Mouse (Mus musculus) forebrain, embryonic 12.5 days (tissue): ENCODE results near the gene Zfp408. TPM values are rescaled to one million over a fixed set of nuclear protein-coding genes. Genes with fewer than 3 reads are reported as not detected.

Experiments used
- ATAC-seq: fragments of 200-750 bp; cut with Nextera tagmentation; 2 replicates; pipeline ENCODE4 v1.8.0; 2017; ENCODE audit warnings: moderate TSS enrichment; ENCODE audit not compliant: low FRiP score
- H3K27ac ChIP-seq: fragments of 300-500 bp; sonication (generic); 2 replicates; pipeline ENCODE4 v1.5.1; 2016; ENCODE audit warnings: mild to moderate bottlenecking
- H3K27me3 ChIP-seq: fragments of 300-500 bp; sonication (generic); 2 replicates; pipeline ENCODE4 v1.6.1; 2016; ENCODE audit warnings: mild to moderate bottlenecking
- H3K36me3 ChIP-seq: fragments of 300-500 bp; sonication (generic); replicated peaks from 2 replicates; pipeline ENCODE4 v1.6.1; 2016; ENCODE audit warnings: mild to moderate bottlenecking
- H3K4me1 ChIP-seq: fragments of 300-500 bp; sonication (generic); 2 replicates; pipeline ENCODE4 v1.6.1; 2016
- H3K4me2 ChIP-seq: fragments of 300-500 bp; sonication (generic); 2 replicates; pipeline ENCODE4 v1.6.1; 2016; ENCODE audit warnings: mild to moderate bottlenecking, moderate library complexity
- H3K4me3 ChIP-seq: fragments of 300-500 bp; sonication (generic); replicated peaks from 2 replicates; pipeline ENCODE4 v1.5.1; 2016; ENCODE audit warnings: mild to moderate bottlenecking
- H3K9ac ChIP-seq: fragments of 300-500 bp; sonication (generic); 2 replicates; pipeline ENCODE4 v1.6.1; 2016; ENCODE audit warnings: mild to moderate bottlenecking
- H3K9me3 ChIP-seq: fragments of 300-500 bp; sonication (generic); 2 replicates; pipeline ENCODE4 v1.6.1; 2016
- WGBS: fragments of 180-500 bp; shearing (Covaris S2); methylation state at CpG from one replicate; pipeline ENCODE4 v1.1.7; 2016; 5-methylcytosine and 5-hydroxymethylcytosine counted together
- polyA plus RNA-seq: library from polyadenylated mRNA; unstranded; fragments of >200 nt; fragmentation: Nextera tagmentation; extraction: Ambion mirVana; gene quantifications from 2 replicates; pipeline ENCODE4 v1.2.1, GENCODE M21; 2016

The Zfp408 gene
- polyA plus RNA-seq, 1 experiment from 2014 or later = 8.9 TPM

GRCm38 (mm10) chr2:91669326-91669725, 19.7 kb upstream of the Zfp408 start:
- WGBS = 89% methylated on average over 8 of the region's 8 CpGs
- H3K27ac ChIP-seq = no peak overlapping the region
- no peak overlapping the region for H3K4me3 ChIP-seq
- H3K9ac ChIP-seq = no peak overlapping the region
- no peaks in the 10 kb centered on the region for H3K27me3 ChIP-seq
- H3K9me3 ChIP-seq = no peaks in the 10 kb centered on the region
- ATAC-seq = no peak
- no peaks in the 10 kb centered on the region for H3K4me1 ChIP-seq
- peaks cover 78% of the 10 kb centered on the region for H3K36me3 ChIP-seq
- no peak overlapping the region for H3K4me2 ChIP-seq

- no peak overlapping the region for H3K27ac ChIP-seq
- H3K4me2 ChIP-seq = no peak overlapping the region
- H3K27me3 ChIP-seq = no peaks in the 10 kb centered on the region
- H3K4me3 ChIP-seq = no peak overlapping the region
- no peaks in the 10 kb centered on the region for H3K4me1 ChIP-seq
- no peak for ATAC-seq
- peaks cover 82% of the 10 kb centered on the region for H3K36me3 ChIP-seq
- H3K9ac ChIP-seq = no peak overlapping the region
- no peaks in the 10 kb centered on the region for H3K9me3 ChIP-seq
- 77% methylated on average over 2 of the region's 2 CpGs for WGBS
These were observed 18.2 kb upstream of the Zfp408 start for GRCm38 (mm10) chr2:91667747-91668146.

GRCm38 (mm10) chr2:91666386-91666910, 16.9 kb upstream of the Zfp408 start:
- H3K4me3 ChIP-seq = no peak overlapping the region
- H3K9ac ChIP-seq = no peak overlapping the region
- no peak for ATAC-seq
- H3K36me3 ChIP-seq = peaks cover 77% of the 10 kb centered on the region
- H3K4me2 ChIP-seq = no peak overlapping the region
- H3K27me3 ChIP-seq = no peaks in the 10 kb centered on the region
- WGBS = 95% methylated on average over 6 of the region's 6 CpGs
- H3K9me3 ChIP-seq = no peaks in the 10 kb centered on the region
- H3K4me1 ChIP-seq = no peaks in the 10 kb centered on the region
- no peak overlapping the region for H3K27ac ChIP-seq

- Histone ChIP-seq H3K27me3 (no peaks in the 10 kb centered on the region), H3K9me3 (no peaks in the 10 kb centered on the region), H3K4me2 (no peak overlapping the region), H3K36me3 (peaks cover 64% of the 10 kb centered on the region), H3K27ac (no peak overlapping the region), H3K9ac (no peak overlapping the region), H3K4me3 (no peak overlapping the region), H3K4me1 (no peaks in the 10 kb centered on the region)
- ATAC-seq = no peak
These were observed 15.2 kb upstream of the Zfp408 start for GRCm38 (mm10) chr2:91664780-91665179.

DNA sequence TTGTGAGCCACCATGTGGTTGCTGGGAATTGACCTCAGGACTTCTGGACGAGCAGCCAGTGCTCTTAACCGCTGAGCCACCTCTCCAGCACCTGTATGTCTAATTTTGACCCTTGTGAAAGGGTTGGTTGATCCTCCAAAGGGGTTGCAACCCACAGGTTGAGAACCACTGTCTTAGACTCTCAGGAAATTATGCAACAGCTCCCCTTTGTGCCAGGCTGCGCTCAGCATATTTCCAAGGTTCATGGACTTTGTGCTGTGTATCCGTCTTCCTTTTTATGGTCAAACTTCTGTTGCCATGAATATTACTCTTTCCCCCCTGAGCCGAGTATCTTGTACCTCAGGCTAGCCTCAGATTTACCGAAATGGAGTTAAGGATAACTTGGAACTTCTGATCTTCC, 11.4 kb upstream of the Zfp408 start:
- H3K36me3 ChIP-seq = peaks cover 60% of the 10 kb centered on the region
- no peaks in the 10 kb centered on the region for H3K27me3 ChIP-seq
- ATAC-seq = no peak

DNA sequence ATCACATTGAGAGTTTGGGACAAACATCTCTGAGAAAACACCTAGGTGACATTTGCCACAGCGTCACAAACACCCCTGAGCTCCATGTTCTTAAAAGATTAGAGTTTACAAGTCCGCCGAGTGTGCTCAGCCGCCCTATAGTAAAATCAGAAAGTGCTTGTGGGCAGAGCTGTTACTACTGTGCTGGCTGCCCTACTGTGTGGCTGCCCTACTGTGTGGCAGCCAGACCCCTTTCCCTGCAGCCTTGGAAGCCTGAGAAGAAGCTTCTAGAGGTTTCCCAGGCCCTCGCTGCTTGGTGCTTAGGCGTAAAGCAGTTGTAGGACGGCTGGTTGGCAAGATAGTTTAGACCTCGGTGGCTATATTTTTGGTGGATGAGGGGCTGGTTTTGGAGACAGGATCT, 10.1 kb upstream of the Zfp408 start:
- Histone ChIP-seq H3K27ac (no peak overlapping the region), H3K9me3 (no peaks in the 10 kb centered on the region), H3K9ac (no peak overlapping the region), H3K4me2 (no peak overlapping the region), H3K27me3 (no peaks in the 10 kb centered on the region), H3K4me3 (no peak overlapping the region), H3K36me3 (peaks cover 66% of the 10 kb centered on the region), H3K4me1 (no peaks in the 10 kb centered on the region)
- WGBS = 96% methylated on average over 8 of the region's 8 CpGs
- no peak for ATAC-seq

More for the DNA sequence above, 11.4 kb upstream of the Zfp408 start:
- 91% methylated on average over 6 of the region's 6 CpGs for whole genome bisulfite sequencing
- Histone ChIP-seq H3K9ac (no peak overlapping the region), H3K4me3 (no peak overlapping the region), H3K4me2 (no peak overlapping the region), H3K27ac (no peak overlapping the region), H3K9me3 (no peaks in the 10 kb centered on the region), H3K4me1 (no peaks in the 10 kb centered on the region)

GRCm38 (mm10) chr2:91656774-91657173, 7.2 kb upstream of the Zfp408 start:
- no peaks in the 10 kb centered on the region for H3K27me3 ChIP-seq
- H3K36me3 ChIP-seq = peaks cover 51% of the 10 kb centered on the region
- H3K27ac ChIP-seq = no peak overlapping the region
- 74% methylated on average over 8 of the region's 8 CpGs for WGBS
- no peaks in the 10 kb centered on the region for H3K9me3 ChIP-seq
- no peak for ATAC-seq
- no peak overlapping the region for H3K9ac ChIP-seq
- H3K4me1 ChIP-seq = peaks cover 10% of the 10 kb centered on the region
- H3K4me2 ChIP-seq = no peak overlapping the region
- no peak overlapping the region for H3K4me3 ChIP-seq

- Histone ChIP-seq H3K9me3 (no peaks in the 10 kb centered on the region), H3K27me3 (no peaks in the 10 kb centered on the region), H3K36me3 (peaks cover 48% of the 10 kb centered on the region), H3K4me1 (peaks cover 16% of the 10 kb centered on the region), H3K4me2 (no peak overlapping the region), H3K4me3 (no peak overlapping the region), H3K27ac (no peak overlapping the region), H3K9ac (no peak overlapping the region)
- WGBS = 79% methylated on average over 6 of the region's 6 CpGs
- ATAC-seq = no peak
These were observed 6.2 kb upstream of the Zfp408 start for GRCm38 (mm10) chr2:91655827-91656226.

DNA sequence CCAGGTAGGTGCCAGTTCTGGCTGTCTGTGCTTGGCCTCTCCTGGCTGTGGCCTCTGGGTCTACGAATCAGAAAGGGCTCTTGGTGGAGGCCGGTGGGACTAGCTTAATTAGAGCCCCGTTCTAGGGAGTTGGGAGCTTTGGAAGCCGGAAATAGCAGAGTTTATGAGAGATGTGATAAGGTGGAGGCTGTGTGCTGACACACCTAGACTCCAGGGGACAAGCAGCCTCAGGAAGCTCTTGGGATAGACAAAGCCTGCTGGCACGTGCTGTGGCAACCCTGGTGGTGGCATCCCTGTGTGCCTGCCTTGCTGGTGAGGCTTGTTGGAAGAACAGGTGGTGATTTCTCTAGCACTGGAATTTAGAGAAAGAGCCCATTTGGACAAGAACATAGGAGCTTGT, 5.8 kb upstream of the Zfp408 start:
- Histone ChIP-seq H3K27ac (no peak overlapping the region), H3K27me3 (no peaks in the 10 kb centered on the region), H3K9me3 (no peaks in the 10 kb centered on the region), H3K9ac (no peak overlapping the region), H3K4me1 (peaks cover 20% of the 10 kb centered on the region), H3K4me2 (no peak overlapping the region), H3K4me3 (no peak overlapping the region), H3K36me3 (peaks cover 48% of the 10 kb centered on the region)
- ATAC-seq = no peak
- 91% methylated on average over 5 of the region's 5 CpGs for WGBS

DNA sequence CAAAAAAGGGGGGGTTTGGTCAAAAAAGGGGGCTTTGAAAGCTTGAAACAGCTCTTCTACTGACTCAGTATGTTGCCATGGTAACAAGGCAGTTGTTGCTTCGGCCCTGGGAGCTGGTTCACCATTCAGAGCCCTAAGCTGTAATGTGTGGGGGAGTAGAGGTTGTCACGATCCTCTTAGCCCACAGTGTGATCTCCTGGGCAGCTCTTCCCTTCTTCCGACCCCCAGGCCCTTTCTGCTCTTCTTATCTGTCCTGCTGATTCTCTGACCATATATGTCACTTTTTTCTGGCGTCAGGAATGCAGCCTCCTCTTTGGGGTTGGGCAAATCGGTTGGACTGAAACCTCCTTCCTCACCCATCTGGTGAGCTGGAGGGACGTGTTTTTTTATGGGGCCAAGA, 3.3 kb upstream of the Zfp408 start:
- Histone ChIP-seq H3K9ac (no peak overlapping the region), H3K36me3 (peaks cover 44% of the 10 kb centered on the region), H3K4me1 (peaks cover 29% of the 10 kb centered on the region), H3K4me3 (no peak overlapping the region), H3K9me3 (no peaks in the 10 kb centered on the region), H3K27ac (no peak overlapping the region), H3K27me3 (no peaks in the 10 kb centered on the region), H3K4me2 (no peak overlapping the region)
- ATAC-seq = no peak
- 57% methylated on average over 6 of the region's 6 CpGs for WGBS

DNA sequence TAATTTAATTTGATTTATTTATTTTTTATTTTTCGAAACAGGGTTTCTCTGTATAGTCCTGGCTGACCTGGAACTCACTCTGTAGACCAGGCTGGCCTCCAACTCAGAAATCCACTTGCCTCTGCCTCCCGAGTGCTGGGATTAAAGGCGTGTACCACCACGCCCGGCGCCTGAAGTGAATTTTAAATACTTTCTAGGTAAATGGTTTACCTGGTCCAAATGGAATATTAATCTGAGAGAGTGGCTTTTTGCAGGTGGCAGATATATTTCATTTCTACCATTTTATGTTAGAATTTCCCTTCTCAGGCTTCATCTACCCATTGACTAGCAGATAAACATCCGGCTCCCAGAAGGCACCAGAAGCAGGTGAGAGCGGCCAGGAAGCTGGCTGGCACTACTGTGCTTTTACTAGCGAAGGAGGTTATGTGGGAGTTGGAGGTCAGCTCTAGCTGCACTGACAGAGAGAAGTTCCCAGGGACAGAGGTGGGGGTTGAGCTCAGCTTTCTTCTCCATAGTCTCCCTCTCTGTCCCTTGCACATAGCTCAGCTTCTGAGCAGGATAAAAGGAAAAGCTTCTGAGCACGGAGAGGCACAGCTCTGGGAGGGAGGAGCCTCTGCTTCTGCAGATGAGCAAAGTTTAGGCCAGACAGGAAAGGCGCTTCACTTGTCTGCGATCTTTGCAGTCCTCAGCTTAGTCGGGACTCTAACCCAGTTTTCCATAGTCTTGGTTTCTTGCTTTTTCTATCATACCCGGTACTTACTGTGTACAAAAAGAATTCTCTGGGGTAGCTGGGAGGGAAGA, 2.1 kb upstream of the Zfp408 start:
- Histone ChIP-seq H3K9me3 (no peaks in the 10 kb centered on the region), H3K4me3 (no peak overlapping the region), H3K9ac (no peak overlapping the region), H3K27ac (no peak overlapping the region), H3K4me2 (no peak overlapping the region), H3K4me1 (peaks cover 33% of the 10 kb centered on the region), H3K27me3 (no peaks in the 10 kb centered on the region), H3K36me3 (peaks cover 44% of the 10 kb centered on the region)
- WGBS = 89% methylated on average over 14 of the region's 14 CpGs
- no peak for ATAC-seq

DNA sequence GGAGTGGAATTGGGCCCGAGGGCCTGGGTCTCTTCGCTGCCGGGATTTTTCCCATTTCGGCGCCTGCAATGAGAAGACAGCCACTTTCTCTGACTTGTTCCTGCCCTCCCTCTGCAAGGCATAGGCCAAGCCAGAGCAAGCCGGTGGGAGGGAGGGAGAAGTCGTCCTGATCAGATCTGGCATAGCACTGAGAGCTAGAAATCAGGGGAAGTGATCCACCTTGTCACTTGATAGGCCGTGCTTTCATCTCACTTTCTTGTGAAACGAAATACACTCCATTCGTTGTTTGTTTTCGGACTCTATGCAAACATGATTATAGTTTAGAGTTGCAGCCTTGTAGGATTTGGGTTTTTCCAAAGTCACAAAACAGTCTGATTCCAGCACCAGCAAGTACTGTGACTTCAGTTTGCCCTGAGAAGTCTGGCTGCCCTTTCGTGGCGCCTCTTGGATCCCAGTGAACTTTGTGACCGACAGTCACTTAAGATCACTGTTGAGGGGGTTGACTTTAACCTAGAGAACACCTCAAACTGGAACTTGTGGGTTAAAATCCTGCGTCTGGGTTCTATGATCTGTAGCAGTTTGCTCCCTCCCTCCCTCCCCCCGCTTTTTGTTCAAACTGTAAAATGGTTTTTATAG, 887 bp upstream of the Zfp408 start:
- Histone ChIP-seq H3K4me3 (peak overlapping the region; percentile 82), H3K4me2 (peak overlapping the region; percentile 96), H3K4me1 (peaks cover 33% of the 10 kb centered on the region), H3K9me3 (no peaks in the 10 kb centered on the region), H3K27ac (peak overlapping the region; percentile 74), H3K36me3 (peaks cover 44% of the 10 kb centered on the region), H3K27me3 (no peaks in the 10 kb centered on the region), H3K9ac (peak overlapping the region; percentile 73)
- WGBS = 18% methylated on average over 16 of the region's 16 CpGs
- ATAC-seq = peak; percentile 16

DNA sequence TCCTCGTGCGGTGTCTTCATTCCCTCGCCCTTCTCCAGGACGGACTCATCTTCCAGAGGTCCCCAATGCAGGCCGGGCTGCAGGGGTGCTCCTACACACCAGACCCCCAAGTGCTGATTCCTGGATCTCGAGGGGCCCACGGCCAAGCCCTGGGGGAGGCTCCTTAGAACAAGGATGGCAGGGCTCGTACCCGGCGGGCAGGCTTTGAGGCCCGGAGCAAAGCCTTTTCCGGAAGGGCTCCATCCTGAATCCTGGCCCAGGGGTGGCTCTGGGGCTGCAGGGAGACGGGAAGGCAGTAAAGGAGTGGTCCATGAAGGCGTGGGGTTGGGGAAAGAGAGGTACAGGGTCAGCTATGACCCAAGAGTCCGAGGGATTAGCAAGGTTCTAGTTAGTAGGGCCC, 439 bp downstream of the Zfp408 start:
- peak overlapping the region; percentile 96 for H3K4me2 ChIP-seq
- peak overlapping the region; percentile 82 for H3K4me3 ChIP-seq
- peak overlapping the region; percentile 95 for H3K9ac ChIP-seq
- H3K36me3 ChIP-seq = peaks cover 44% of the 10 kb centered on the region
- no peaks in the 10 kb centered on the region for H3K27me3 ChIP-seq
- WGBS = 4% methylated on average over 15 of the region's 15 CpGs
- no peak for ATAC-seq
- peak overlapping the region; percentile 54; the same call in 1 of the 2 replicates for H3K27ac ChIP-seq
- no peaks in the 10 kb centered on the region for H3K9me3 ChIP-seq
- H3K4me1 ChIP-seq = peaks cover 33% of the 10 kb centered on the region
